Mouse (Mus musculus) heart, embryonic 13.5 days (tissue): ENCODE data around the gene Dnajb4. TPM values are rescaled to one million over a fixed set of nuclear protein-coding genes. Genes with fewer than 3 reads are reported as not detected.

ENCODE experiments used
- ATAC-seq: fragments of 200-750 bp; cut with Nextera tagmentation; 2 replicates; pipeline ENCODE4 v1.8.0; 2017; ENCODE audit warnings: moderate TSS enrichment; ENCODE audit not compliant: insufficient number of reproducible peaks, low FRiP score, low TSS enrichment; ENCODE audit errors: extremely low read depth
- H3K27ac ChIP-seq: fragments of 300-500 bp; sonication (generic); replicated peaks from 2 replicates; pipeline ENCODE4 v1.5.1; 2015; ENCODE audit warnings: moderate library complexity, mild to moderate bottlenecking, inconsistent platforms
- H3K27me3 ChIP-seq: fragments of 300-500 bp; sonication (generic); replicated peaks from 2 replicates; pipeline ENCODE4 v1.6.1; 2015; ENCODE audit warnings: mild to moderate bottlenecking, inconsistent platforms
- H3K36me3 ChIP-seq: fragments of 300-500 bp; sonication (generic); 2 replicates; pipeline ENCODE4 v1.6.1; 2015; ENCODE audit warnings: mild to moderate bottlenecking, inconsistent platforms
- H3K4me1 ChIP-seq: fragments of 300-500 bp; sonication (generic); 2 replicates; pipeline ENCODE4 v1.6.1; 2015; ENCODE audit warnings: inconsistent platforms
- H3K4me2 ChIP-seq: fragments of 300-500 bp; sonication (generic); 2 replicates; pipeline ENCODE4 v1.6.1; 2015; ENCODE audit warnings: inconsistent platforms, mild to moderate bottlenecking, moderate library complexity
- H3K4me3 ChIP-seq: fragments of 300-500 bp; sonication (generic); 2 replicates; pipeline ENCODE4 v1.5.1; 2015; ENCODE audit warnings: moderate library complexity, mild to moderate bottlenecking, inconsistent platforms
- H3K9ac ChIP-seq: fragments of 300-500 bp; sonication (generic); 2 replicates; pipeline ENCODE4 v1.6.1; 2015; ENCODE audit warnings: inconsistent platforms, mild to moderate bottlenecking, moderate library complexity
- H3K9me3 ChIP-seq: fragments of 300-500 bp; sonication (generic); 2 replicates; pipeline ENCODE4 v1.6.1; 2016; ENCODE audit warnings: inconsistent platforms
- WGBS: fragments of 180-500 bp; shearing (Covaris S2); methylation state at CpG from one replicate; pipeline ENCODE4 v1.1.7; 2015; ENCODE audit warnings: mixed read lengths; 5-methylcytosine and 5-hydroxymethylcytosine counted together
- polyA plus RNA-seq: library from polyadenylated mRNA; unstranded; fragments of >200 nt; fragmentation: Nextera tagmentation; extraction: Ambion mirVana; gene quantifications from 2 replicates; pipeline ENCODE4 v1.2.1, GENCODE M21; 2015

The Dnajb4 gene
- polyA plus RNA-seq, 1 experiment from 2014 or later = 38.3 TPM

GRCm38 (mm10) chr3:152235238-152235637 is 25.1 kb upstream of the Dnajb4 start:
- 88% methylated on average over 1 of the region's 1 CpGs for WGBS
- Histone ChIP-seq H3K27ac (no peak overlapping the region), H3K4me1 (peaks cover 9% of the 10 kb centered on the region), H3K27me3 (no peaks in the 10 kb centered on the region), H3K9ac (no peak overlapping the region), H3K4me2 (no peak overlapping the region), H3K4me3 (no peak overlapping the region), H3K36me3 (peaks cover 84% of the 10 kb centered on the region), H3K9me3 (no peaks in the 10 kb centered on the region)
- no peak for ATAC-seq

- no peak overlapping the region for H3K4me2 ChIP-seq
- no peak for ATAC-seq
- no peak overlapping the region for H3K4me3 ChIP-seq
- peaks cover 85% of the 10 kb centered on the region for H3K36me3 ChIP-seq
- peaks cover 9% of the 10 kb centered on the region for H3K4me1 ChIP-seq
- no peaks in the 10 kb centered on the region for H3K27me3 ChIP-seq
- 48% methylated on average over 6 of the region's 6 CpGs for WGBS
- peak overlapping the region; percentile 58 for H3K27ac ChIP-seq
- no peaks in the 10 kb centered on the region for H3K9me3 ChIP-seq
- no peak overlapping the region for H3K9ac ChIP-seq
Observed at GRCm38 (mm10) chr3:152231333-152232100, 21.4 kb upstream of the Dnajb4 start.

- H3K27me3 ChIP-seq = no peaks in the 10 kb centered on the region
- no peak overlapping the region for H3K4me3 ChIP-seq
- peaks cover 91% of the 10 kb centered on the region for H3K36me3 ChIP-seq
- no peak overlapping the region for H3K27ac ChIP-seq
- WGBS = 86% methylated on average over 5 of the region's 5 CpGs
- H3K9me3 ChIP-seq = peaks cover 3% of the 10 kb centered on the region; the same call in 1 of the 2 replicates
- peaks cover 9% of the 10 kb centered on the region for H3K4me1 ChIP-seq
- no peak for ATAC-seq
- H3K4me2 ChIP-seq = no peak overlapping the region
- H3K9ac ChIP-seq = no peak overlapping the region
Observed at GRCm38 (mm10) chr3:152229271-152229670, 19.2 kb upstream of the Dnajb4 start.

GRCm38 (mm10) chr3:152228843-152229242 is 18.7 kb upstream of the Dnajb4 start:
- no peak overlapping the region for H3K4me2 ChIP-seq
- no peaks in the 10 kb centered on the region for H3K27me3 ChIP-seq
- peaks cover 9% of the 10 kb centered on the region for H3K4me1 ChIP-seq
- no peak overlapping the region for H3K4me3 ChIP-seq
- no peak overlapping the region for H3K27ac ChIP-seq
- WGBS = 88% methylated on average over 7 of the region's 7 CpGs
- H3K9me3 ChIP-seq = peaks cover 3% of the 10 kb centered on the region; the same call in 1 of the 2 replicates
- ATAC-seq = no peak
- H3K9ac ChIP-seq = no peak overlapping the region
- peaks cover 91% of the 10 kb centered on the region for H3K36me3 ChIP-seq

- H3K4me2 ChIP-seq = no peak overlapping the region
- WGBS = 91% methylated on average over 7 of the region's 7 CpGs
- no peaks in the 10 kb centered on the region for H3K4me1 ChIP-seq
- H3K27me3 ChIP-seq = no peaks in the 10 kb centered on the region
- no peak overlapping the region for H3K4me3 ChIP-seq
- H3K9ac ChIP-seq = no peak overlapping the region
- no peak overlapping the region for H3K27ac ChIP-seq
- H3K9me3 ChIP-seq = peaks cover 3% of the 10 kb centered on the region; the same call in 1 of the 2 replicates
- no peak for ATAC-seq
- peaks cover 97% of the 10 kb centered on the region for H3K36me3 ChIP-seq
Observed at GRCm38 (mm10) chr3:152225906-152226305, 15.8 kb upstream of the Dnajb4 start.

- peaks cover 3% of the 10 kb centered on the region; the same call in 1 of the 2 replicates for H3K9me3 ChIP-seq
- no peak for ATAC-seq
- no peak overlapping the region for H3K4me3 ChIP-seq
Observed at GRCm38 (mm10) chr3:152224918-152225317, 14.8 kb upstream of the Dnajb4 start.

GRCm38 (mm10) chr3:152213416-152213815 is 3.3 kb upstream of the Dnajb4 start:
- Histone ChIP-seq H3K36me3 (peaks cover 44% of the 10 kb centered on the region), H3K4me3 (peak overlapping the region; percentile 94), H3K27ac (no peak overlapping the region), H3K9me3 (no peaks in the 10 kb centered on the region), H3K9ac (peak overlapping the region; percentile 98), H3K4me2 (peak overlapping the region; percentile 99), H3K4me1 (peaks cover 32% of the 10 kb centered on the region), H3K27me3 (no peaks in the 10 kb centered on the region)
- WGBS = 37% methylated on average over 3 of the region's 3 CpGs
- no peak for ATAC-seq

More at GRCm38 (mm10) chr3:152224918-152225317, 14.8 kb upstream of the Dnajb4 start:
- H3K36me3 ChIP-seq = peaks cover 96% of the 10 kb centered on the region
- no peak overlapping the region for H3K9ac ChIP-seq
- no peak overlapping the region for H3K4me2 ChIP-seq
- no peak overlapping the region for H3K27ac ChIP-seq
- no peaks in the 10 kb centered on the region for H3K27me3 ChIP-seq
- H3K4me1 ChIP-seq = no peaks in the 10 kb centered on the region

- Histone ChIP-seq H3K9me3 (no peaks in the 10 kb centered on the region), H3K27ac (peak overlapping the region; percentile 100), H3K9ac (peak overlapping the region; percentile 98), H3K4me3 (peak overlapping the region; percentile 94), H3K36me3 (peaks cover 36% of the 10 kb centered on the region), H3K4me2 (peak overlapping the region; percentile 99), H3K4me1 (peaks cover 37% of the 10 kb centered on the region), H3K27me3 (no peaks in the 10 kb centered on the region)
- no peak for ATAC-seq
- 4% methylated on average over 7 of the region's 7 CpGs for WGBS
Observed at GRCm38 (mm10) chr3:152211731-152212279, 1.7 kb upstream of the Dnajb4 start.

- Histone ChIP-seq H3K36me3 (peaks cover 26% of the 10 kb centered on the region), H3K4me1 (peaks cover 37% of the 10 kb centered on the region), H3K9me3 (no peaks in the 10 kb centered on the region), H3K27ac (peak overlapping the region; percentile 100), H3K27me3 (no peaks in the 10 kb centered on the region), H3K9ac (peak overlapping the region; percentile 98), H3K4me2 (peak overlapping the region; percentile 99), H3K4me3 (peak overlapping the region; percentile 94)
- peak; percentile 58 for ATAC-seq
- under 1% methylated on average over 57 of the region's 68 CpGs for WGBS
Observed at GRCm38 (mm10) chr3:152210728-152211391, 758 bp upstream of the Dnajb4 start.

GRCm38 (mm10) chr3:152209177-152209966 is 730 bp downstream of the Dnajb4 start:
- Histone ChIP-seq H3K9me3 (no peaks in the 10 kb centered on the region), H3K4me1 (peaks cover 31% of the 10 kb centered on the region), H3K36me3 (peaks cover 15% of the 10 kb centered on the region), H3K27me3 (no peaks in the 10 kb centered on the region), H3K27ac (peak overlapping the region; percentile 100), H3K4me2 (peak overlapping the region; percentile 93), H3K9ac (peak overlapping the region; percentile 100), H3K4me3 (peak overlapping the region; percentile 94)
- peak; percentile 3; the same call in 1 of the 2 replicates for ATAC-seq
- WGBS = 4% methylated on average over 25 of the region's 25 CpGs
